Mouse (Mus musculus) lung, adult 2 months (tissue): ENCODE data around the gene Hdac9.

Experiments
- CTCF ChIP-seq: fragments of 200-500 bp; IDR thresholded peaks from 2 replicates; pipeline ENCODE4 v1.5.1; 2011; ENCODE audit warnings: mild to moderate bottlenecking, low read length, control low read depth; ENCODE audit not compliant: insufficient read depth
- POLR2A ChIP-seq: fragments of 200-500 bp; IDR thresholded peaks from 2 replicates; pipeline ENCODE4 v1.6.1; 2011; ENCODE audit warnings: low read depth, mild to moderate bottlenecking, control low read depth, low read length, borderline replicate concordance; ENCODE audit errors: extremely low read depth

DNA sequence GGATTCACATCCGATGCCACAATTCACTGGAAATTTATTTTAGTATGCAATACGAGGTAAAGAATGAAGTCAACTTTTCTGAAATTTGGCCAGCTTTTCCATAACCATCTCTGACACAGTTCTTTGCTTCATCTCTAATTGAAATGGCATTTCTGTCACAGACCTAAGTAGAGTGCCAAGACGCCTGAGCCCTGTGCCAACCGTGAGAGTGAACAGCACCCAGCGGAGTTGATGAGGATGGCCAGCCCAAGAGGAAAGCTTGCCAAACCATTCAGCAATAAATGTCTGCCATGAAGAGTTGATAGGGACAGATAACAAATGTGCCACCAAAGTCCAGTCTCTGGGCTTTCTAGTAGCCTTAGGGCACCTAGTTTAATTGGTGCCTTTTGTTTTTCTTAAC lies 297.8 kb downstream of the Hdac9 start:
- TF ChIP-seq POLR2A (no peak), CTCF (no peak)
